Mouse (Mus musculus): ENCODE measurements at regions not wholly inside any gene's neighbourhood (a gene's known extent, or its start where the extent isn't known, plus 50 kb on each side); places are given as distances from the start of the nearest gene placed in this dataset.

- TF ChIP-seq ZNF384 (IDR thresholded peaks at IDR 0.05; ENCODE audit: low read depth, low read length) (no peak), CHD2 (IDR thresholded peaks at IDR 0.05; ENCODE audit: low read depth, low read length) (no peak), ZC3H11A (IDR thresholded peaks at IDR 0.05; ENCODE audit: borderline replicate concordance, low read depth, low read length) (no peak)
Measured at GRCm38 (mm10) chr2:128526883-128527344, 64.1 kb upstream of the Spdye4c start.
